Mouse (Mus musculus): Measurements from ENCODE around the gene Rorc.

The Rorc gene

DNA sequence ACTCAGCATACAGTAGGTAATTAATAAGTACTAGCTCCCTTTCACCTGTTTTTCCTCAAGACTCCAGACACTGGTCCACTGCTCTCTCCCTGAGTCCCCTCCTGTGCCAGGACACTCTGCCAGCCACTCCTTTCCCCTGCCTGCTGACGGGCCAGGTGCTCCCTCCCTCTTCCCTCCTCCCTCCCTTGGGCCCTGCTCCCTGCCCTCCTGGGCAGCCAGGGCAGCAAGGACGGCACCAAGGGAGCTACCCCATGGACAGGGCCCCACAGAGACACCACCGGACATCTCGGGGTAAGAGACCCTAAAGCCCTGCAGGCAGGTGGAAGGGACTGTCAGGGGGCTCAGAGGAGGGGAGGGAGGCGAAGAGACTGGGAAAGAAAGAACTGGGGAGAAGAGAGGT is at the start of gene Rorc:
Gene Rorc, plus strand, starts transcription at position 154 of the 400 bp plus-strand sequence.
- no peak for DNase-seq (ENCODE audit: low read depth)

DNA sequence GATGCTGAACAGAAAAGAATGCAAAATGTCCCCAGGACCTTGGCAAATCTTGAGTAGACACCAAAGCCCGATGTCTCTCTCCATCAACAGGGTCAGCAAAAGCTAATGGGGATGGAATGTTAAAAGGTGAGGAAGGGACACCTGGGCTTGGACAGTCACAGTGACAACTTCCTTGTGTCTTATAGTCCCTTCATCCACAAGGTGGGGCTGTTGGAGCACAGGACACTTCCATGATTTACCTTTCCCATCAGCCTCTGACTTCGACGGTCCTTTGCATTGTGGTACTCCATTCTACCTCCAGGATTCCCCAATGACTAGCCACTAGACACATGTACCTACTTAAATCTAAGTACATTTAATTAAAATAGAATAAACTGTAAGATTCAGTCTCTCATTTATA is 43.9 kb upstream of the Rorc start:
- no peak for DNase-seq (ENCODE audit: low read depth)

GRCm38 (mm10) chr3:94334442-94334841 is 38.2 kb upstream of the Rorc start:
- no peak for DNase-seq (ENCODE audit: low read depth)

GRCm38 (mm10) chr3:94338522-94338921 is 34.1 kb upstream of the Rorc start:
- no peak for DNase-seq (ENCODE audit: low read depth)

- DNase-seq (ENCODE audit: low read depth): no peak
These were observed 30.6 kb upstream of the Rorc start, which contains the start of gene Them5 for GRCm38 (mm10) chr3:94341959-94342422. Gene Them5 (plus strand): TSS chr3:94342099.

DNA sequence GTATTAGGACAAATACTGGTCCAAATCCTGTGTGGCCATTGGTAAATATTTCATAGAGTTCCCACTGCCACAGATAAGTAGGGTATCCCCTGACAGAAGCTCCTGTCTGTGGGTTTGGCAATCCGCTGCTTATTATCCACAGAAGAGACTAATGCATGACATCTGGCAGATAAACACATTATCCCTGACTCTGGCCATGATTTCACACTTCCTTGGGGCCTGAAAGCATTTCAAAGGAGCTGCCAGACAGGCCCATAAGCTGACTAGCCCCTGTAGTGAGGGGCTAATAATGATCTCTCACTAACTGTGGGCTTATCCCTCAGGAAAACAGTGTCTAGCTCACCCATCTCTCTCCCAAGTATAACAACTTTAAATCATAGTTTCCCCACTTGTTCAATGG is 30.0 kb upstream of the Rorc start:
- DNase-seq (ENCODE audit: low read depth): no peak

DNA sequence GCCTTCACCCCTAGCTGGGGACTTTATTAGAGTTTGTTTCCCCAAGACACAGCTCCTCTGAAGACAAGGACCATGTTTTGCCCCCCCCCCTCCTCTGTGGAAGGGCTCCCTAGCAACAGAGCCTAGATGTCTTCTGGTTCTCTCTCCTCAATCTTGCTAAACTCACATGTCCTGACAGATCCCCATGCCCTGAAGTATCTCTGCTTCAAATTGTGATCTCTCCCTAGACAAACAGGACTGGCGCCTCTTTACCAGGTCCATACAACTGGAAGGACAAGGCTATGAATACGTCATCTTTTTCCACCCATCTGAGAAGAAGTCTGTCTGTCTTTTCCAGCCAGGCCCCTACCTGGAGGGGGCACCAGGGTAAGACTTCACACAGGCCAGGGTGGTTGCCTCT is 28.4 kb upstream of the Rorc start:
- DNase-seq (ENCODE audit: low read depth): no peak

- DNase-seq (ENCODE audit: low read depth): no peak
These were observed 27.7 kb upstream of the Rorc start for GRCm38 (mm10) chr3:94344897-94345296.

GRCm38 (mm10) chr3:94348146-94348545 is 24.4 kb upstream of the Rorc start:
- no peak for DNase-seq (ENCODE audit: low read depth)

DNA sequence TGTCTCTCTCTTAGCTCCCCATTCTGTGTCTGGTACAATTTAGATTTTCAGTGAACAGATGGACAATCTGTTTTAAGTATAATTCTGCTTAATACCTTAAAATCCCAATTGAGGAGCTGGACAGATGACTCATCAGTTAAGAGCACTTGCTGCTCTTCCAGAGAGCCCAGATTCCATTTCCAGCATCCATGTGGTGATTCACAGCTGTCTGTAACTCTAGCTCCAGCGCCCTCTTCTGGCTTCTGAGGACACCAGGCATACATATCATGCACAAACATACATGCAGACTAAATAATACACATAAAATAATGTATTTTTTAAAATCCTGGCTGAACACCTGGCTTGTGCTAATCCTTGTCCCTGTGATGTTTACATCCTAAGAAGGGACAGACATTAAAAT is 11.8 kb upstream of the Rorc start:
- no peak for DNase-seq (ENCODE audit: low read depth)

DNA sequence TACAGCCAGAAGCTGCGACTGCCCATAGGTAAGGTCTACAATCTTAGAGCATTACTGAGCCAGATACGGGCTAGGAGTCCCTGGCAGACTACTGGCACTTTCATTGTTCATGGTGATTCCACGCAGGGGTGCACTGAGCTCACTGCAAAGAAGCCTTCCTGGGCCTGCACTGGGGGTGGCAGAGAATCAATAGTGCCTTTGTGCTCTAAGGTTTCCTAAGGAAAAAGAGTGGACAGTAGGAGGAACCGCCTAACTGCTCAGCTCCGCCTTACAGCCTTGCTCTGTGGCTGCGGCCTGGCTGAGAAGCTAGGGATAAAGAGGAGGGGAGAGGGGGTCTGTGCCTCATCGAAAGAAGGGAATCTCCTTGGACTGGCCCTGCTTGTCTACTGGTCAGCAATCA is 10.5 kb upstream of the Rorc start, which contains the start of gene C2cd4d:
Gene C2cd4d, plus strand, starts transcription at position 301 of the 400 bp plus-strand sequence.
- DNase-seq (ENCODE audit: low read depth): no peak

GRCm38 (mm10) chr3:94363291-94364153 is 9.1 kb upstream of the Rorc start:
- DNase-seq (ENCODE audit: low read depth): no peak

GRCm38 (mm10) chr3:94364154-94364526 is 8.5 kb upstream of the Rorc start:
- no peak for DNase-seq (ENCODE audit: low read depth)

- peak; percentile 90 for DNase-seq (ENCODE audit: low read depth)
These were observed 5.8 kb upstream of the Rorc start for GRCm38 (mm10) chr3:94366761-94367160.

- no peak for DNase-seq (ENCODE audit: low read depth)
These were observed 5.1 kb upstream of the Rorc start for GRCm38 (mm10) chr3:94367511-94367910.

DNA sequence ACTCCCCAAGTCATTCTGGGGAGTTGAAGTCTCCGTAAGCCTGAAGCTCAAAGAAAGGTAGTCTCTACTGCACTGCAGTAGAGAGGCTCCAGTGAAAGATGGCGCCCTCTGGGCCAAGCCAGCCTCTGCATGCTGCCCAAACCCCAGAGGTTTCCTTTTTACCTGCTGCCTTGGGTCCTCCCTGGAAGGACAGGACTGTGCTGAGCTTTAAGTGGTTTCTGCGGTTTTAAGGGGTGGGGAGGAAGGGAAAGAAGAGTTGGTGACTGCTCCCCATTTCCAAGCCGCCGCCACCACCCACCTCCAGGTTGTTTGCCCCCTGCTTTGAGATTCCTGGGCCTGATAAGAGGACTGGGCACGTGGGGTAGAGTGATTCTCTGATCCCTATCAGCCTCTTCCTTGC is 4.0 kb upstream of the Rorc start:
- peak; percentile 31 for DNase-seq (ENCODE audit: low read depth)

GRCm38 (mm10) chr3:94369709-94370108 is 2.9 kb upstream of the Rorc start:
- DNase-seq (ENCODE audit: low read depth): no peak

GRCm38 (mm10) chr3:94371637-94372036 is 957 bp upstream of the Rorc start:
- no peak for DNase-seq (ENCODE audit: low read depth)

DNA sequence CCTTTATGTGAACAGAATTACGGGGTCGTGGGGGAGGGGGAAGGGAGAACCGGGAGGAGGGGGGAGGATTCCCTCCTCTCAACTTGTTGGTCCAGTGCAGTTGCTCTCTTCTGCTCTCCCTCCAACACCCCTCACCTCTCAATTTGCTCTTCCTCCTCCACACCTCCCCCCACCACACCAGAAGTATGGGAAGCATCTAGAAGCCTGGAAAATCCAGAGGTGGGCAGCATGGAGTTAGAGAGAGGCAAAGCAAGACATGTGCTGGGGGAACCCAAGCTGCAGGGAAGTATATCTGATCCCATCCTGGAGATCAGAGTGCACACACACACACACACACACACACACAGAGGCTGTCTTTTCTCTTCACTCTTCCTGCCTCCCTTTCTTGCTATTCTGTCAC is 556 bp upstream of the Rorc start:
- no peak for DNase-seq (ENCODE audit: low read depth)

GRCm38 (mm10) chr3:94373090-94373489 is 496 bp downstream of the Rorc start:
- no peak for DNase-seq (ENCODE audit: low read depth)

GRCm38 (mm10) chr3:94373597-94374011 is 1.0 kb downstream of the Rorc start:
- DNase-seq (ENCODE audit: low read depth): no peak

- no peak for DNase-seq (ENCODE audit: low read depth)
These were observed 2.0 kb downstream of the Rorc start for GRCm38 (mm10) chr3:94374636-94375035.

- peak; percentile 32 for DNase-seq (ENCODE audit: low read depth)
These were observed 2.6 kb downstream of the Rorc start for GRCm38 (mm10) chr3:94375146-94375545.

DNA sequence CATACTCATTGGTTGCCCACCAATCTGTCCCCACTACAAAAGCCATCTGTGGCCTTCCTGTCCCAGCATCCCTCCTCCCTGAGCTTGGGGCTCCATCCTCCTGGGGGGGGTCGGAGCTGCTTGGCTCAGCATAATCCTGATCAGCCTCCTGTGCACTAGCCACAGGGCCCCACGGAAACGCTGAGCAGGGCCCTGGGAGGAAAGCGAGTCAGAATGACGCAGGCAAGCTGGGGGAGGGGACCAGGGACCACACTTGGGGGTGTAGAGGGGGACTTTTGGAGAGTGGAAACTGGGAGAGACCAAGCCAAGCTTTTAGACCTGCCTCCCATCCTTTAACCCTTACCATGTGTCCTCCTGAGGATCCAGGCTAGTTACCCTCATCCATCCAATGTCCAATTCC is 3.3 kb downstream of the Rorc start:
- DNase-seq (ENCODE audit: low read depth): no peak

All from induced T-regulatory cell, adult 2 months (primary cell).